Mouse (Mus musculus): Measurements from ENCODE around the gene Ganab.
A peak's percentile ranks its signal among the peaks of the same experiment; 100 is the strongest.
"Not testable (repeated sequence)": the region's sequence is repeated elsewhere in the genome, so short reads cannot be mapped to it uniquely, and the experiment has no call there.

The Ganab gene

DNA sequence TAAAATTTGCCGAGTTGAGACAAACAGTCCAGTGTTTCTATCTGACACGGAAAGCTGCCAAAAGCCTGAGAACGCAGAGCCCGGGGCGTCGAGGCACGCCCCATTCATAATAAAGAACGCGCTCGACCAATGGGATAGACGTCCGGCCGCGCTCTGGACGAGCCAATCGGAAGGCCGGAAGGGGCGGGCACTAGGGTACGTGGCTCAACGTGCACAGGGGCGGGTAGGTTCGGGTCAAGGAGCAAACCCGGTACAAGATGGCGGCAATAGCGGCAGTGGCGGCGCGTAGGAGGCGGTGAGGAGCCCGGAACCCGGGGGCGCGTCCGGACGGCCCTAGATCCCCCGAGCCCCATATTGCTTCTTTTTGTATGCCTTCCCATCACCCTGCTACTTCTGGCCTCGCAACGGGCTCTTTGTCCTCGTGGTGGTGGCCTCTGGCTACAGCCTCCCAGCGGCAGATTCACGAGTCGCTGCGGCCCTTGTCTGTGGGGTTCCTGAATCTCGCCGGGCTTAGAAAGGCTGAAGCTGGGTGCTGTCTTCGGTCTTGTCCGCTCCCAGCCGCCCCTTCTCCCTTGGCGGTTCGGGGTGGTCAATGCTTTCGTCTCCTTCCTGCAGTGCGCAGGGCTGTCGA lies at the start of gene Ganab:
TSS of gene Ganab (plus strand) at position 207 of the 631 bp plus-strand sequence.
- DNase-seq (ENCODE audit: low spot score in 2 of 2): peak; percentile 90 to 92

DNA sequence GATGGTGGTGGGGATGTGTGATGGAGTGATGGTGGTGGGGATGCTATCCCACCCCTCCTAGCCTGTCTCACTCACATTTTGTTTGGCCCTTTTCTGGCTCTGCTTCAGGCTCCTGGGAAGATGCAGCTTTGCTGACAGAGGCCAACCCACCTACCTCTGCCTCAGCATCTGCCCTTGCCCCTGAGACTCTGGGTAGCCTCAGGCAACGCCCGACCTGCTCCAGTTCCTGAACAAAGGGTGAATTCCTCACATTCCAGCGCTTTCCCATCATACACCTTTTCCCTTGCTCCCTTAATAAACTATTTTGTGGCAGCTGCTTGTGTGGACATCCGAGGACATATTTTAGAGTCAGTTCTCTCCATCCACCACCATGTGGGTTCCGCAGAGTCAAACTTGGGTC lies 49.5 kb upstream of the Ganab start:
- DNase-seq (ENCODE audit: low spot score in 2 of 2): no peak

DNA sequence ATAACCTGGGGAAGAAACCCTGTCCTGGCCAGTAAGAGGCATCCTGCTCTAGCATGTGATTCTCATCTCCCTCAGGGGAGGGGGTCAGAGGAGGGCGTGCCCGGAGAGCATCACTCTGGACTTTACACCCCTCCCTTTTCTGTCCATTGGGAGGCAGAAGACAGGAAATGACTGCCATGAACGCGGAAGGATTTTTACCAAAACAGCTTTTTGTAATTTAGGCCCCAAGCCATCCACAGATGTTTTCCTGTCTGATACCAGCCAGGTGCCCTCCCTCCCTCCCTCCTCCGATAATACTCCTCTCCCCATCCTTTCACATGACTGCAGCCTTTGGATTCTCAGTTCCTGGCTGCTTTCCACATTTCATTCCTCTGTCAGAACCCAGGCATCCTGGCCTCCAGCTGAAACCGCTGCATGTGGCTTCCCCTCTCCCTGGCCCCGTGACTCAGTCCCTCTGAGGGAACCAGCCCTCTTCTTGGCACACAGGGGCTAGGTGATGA lies 47.4 kb upstream of the Ganab start, which contains the start of gene Lrrn4cl:
TSS of gene Lrrn4cl (plus strand) at position 367 of the 500 bp plus-strand sequence.
- no peak for DNase-seq (ENCODE audit: low spot score in 2 of 2)

DNA sequence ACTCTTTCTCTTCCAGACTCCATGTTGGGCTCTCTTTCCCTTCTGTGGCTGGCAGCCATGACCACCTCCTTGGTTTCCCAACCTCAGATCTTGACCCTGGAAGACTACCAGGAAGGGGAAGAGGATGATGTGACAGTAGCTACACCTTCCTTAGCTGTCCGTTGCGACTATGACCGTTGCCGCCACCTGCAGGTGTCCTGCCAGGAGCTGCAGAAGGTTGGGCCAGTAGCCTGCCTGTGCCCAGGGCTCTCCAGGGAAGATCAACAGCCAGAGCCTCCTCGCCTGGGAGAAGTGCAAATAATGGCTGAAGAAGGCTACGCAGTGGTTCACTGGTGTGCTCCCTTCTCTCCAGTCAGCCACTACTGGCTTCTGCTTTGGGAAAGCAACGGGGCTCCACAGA lies 46.2 kb upstream of the Ganab start:
- no peak for DNase-seq (ENCODE audit: low spot score in 2 of 2)

DNA sequence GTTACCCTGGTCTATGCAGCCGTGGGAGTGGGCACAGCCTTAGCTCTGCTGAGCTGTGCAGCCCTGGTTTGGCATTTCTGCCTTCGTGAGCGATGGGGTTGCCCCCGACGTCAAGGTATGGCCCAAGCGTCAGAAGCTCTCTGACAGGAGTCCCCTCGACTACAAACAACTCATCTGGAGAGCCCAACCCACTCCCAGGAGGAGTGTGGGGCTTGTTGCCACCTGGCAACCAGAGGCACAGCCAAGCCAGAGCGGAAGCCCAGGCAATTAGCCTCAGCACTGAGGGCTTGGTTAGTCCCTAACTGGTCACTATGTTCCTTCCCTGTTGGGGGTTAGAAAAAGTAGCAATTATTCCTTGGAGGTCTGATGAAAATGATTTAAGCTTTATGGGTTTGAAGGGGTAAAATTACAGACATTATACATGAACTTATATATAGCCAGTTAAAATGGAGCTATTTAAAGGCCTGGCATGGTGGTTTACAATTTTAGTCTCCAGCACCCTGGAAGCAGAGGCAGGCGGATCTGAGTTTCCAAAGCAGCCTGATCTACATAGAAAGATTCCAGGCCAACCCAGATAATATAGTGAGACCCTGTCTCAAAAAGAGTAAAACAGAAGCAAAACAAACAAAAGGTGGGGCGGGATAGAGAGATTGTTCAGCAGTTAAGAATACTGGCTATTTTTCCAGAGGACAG lies 45.5 kb upstream of the Ganab start:
- DNase-seq (ENCODE audit: low spot score in 2 of 2): no peak

DNA sequence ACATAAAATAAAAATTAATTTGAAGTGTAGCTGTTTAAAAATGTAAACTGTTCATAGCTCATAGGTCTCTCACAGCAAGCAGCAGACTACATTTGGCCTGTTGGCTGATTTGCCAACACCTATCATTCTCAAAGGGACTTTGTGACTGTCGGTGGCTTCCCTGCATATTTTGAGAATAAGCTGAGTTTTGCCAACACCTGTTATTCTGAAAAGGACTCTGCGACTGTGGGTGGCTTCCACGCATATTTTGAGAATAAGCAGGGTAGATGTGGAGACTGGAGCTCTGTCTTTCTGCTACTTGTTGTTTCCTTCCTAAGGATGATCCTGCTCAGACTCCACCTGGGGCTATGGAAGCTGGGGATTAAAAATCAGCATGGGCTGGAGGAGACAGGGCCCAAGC lies 44.8 kb upstream of the Ganab start:
- DNase-seq (ENCODE audit: low spot score in 2 of 2): no peak

DNA sequence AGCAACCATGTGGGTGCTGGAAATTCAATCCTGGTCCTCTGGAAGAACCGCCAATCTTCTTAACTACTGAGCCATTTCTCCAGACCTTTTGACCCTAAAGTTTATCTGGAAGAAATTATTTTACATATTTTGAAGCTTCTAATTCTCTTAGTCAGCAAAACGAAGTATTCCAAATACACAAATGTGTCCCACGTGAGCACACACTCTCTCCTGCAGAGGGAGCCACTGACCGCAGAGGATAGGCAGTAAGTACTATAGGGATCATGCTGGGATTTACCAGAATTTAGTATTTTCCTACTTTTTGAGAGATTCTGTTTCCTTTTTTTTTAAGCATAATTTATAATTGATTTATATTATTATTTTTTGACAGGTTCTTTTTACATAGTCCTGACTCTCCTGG lies 40.2 kb upstream of the Ganab start:
- peak in 1 of 2 experiments; percentile 55 for DNase-seq (ENCODE audit: low spot score in 2 of 2)

DNA sequence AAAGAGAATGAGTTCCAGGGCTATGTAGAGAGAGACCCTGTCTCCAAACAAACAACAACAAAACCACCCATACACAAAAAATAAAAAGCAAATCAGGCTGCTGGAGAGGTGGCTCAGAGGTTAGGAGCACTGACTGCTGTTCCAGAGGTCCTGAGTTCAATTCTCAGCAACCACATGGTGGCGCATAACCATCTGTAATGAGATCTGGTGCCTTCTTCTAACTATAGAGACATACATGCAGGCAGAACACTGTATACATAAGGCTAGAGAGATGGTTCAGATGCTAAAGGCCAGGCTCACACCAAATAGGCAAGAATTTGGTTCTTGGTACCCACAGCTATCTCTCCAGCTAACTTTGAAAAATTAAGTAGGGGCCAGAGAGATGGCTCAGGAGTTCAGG lies 38.9 kb upstream of the Ganab start:
- peak; percentile 42 to 51 for DNase-seq (ENCODE audit: low spot score in 2 of 2)

DNA sequence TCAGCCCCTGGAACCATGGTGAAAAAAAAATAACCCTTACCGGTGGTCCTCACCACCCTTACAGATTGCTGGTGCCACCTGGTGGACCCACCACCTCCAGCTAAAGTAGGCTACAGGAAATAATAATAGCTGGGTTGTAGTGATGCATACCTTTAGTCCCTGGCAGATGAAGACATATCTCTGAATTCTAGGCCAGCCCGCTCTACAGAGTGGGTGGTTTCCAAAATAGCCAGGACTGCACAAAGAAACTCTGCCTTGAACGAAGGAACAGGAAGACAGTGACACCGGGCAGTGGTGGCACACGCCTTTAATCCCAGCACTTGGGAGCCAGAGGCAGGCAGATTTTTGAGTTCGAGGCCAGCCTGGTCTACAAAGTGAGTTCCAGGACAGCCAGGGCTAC lies 33.6 kb upstream of the Ganab start:
- no peak for DNase-seq (ENCODE audit: low spot score in 2 of 2)

DNA sequence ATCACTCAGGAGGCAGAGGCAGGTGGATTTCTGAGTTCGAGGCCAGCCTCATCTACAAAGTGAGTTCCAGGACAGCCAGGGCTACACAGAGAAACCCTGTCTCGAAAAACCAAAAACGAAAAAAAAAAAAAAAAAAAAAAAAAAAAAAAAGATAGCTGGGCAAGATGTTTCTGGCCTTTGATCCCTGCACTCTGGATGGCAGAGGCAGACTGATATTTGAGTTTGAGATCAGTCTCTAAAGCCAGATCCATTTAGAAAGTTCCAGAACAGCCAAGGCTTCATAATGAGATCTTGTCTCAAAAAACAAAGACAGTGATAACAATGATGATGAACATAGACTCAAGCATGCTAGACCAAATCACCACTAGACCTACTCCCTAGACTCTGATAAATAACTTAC lies 27.5 kb upstream of the Ganab start:
- DNase-seq (ENCODE audit: low spot score in 2 of 2): not testable (repeated sequence)

DNA sequence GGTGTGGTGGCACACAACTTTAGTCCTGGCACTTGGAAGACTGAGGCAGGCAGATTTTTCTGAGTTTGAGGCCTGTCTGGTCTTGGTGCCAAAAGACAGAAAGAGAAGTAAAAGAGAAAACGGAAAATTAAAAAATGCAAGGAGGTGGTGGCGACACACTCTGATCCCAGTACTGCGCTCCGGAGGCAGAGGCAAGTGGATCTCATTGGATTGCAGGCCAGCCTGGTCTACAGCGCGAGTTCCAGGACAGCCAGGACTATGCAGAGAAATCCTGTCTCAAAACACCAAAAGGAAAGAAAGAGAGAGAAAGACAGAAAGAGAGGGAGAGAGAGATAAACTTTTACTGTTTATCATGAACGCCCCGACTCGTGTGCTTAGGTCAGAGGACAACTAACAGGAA lies 27.0 kb upstream of the Ganab start:
- DNase-seq (ENCODE audit: low spot score in 2 of 2): no peak

DNA sequence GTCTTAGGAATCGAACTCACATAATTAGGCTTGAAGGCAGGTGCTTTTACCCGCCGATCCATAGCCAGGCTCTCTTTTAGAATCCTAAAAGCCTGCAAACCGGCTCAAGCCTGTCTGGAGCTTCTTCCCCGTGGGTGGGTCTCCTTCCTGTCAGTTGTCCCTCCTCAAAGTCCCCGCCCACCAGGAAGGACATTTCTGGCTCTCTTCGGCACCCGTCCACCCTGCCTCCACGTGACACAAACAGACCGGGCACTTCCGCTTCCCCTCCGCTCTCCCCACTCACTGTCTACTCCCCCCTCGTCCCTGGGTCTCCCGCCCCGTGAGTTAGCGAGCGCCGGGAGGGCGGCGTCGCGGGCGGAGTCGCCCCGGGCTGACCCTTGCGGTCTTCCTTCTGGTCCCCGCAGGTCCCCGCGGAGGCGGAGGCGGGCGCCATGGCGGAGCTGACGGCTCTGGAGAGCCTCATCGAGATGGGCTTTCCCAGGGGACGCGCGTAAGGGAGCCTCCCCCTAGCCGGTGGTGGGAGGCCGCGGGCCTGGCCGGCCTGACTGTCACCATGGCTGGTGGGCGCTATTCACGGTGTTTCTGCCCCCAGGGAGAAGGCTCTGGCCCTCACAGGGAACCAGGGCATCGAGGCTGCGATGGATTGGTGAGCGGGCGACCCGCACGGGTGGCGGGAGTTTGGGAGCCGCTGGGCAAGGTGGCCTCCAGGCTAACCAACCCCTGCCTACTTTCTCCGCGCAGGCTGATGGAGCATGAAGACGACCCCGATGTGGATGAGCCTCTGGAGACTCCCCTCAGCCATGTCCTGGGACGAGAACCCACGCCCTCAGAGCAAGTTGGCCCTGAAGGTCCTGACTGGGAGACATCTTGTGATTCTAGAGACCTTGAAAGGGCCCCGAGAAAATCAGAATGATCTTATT lies 26.3 kb upstream of the Ganab start, which contains the start of gene Ubxn1:
TSS of gene Ubxn1 (plus strand) at position 230 of the 920 bp plus-strand sequence.
- DNase-seq (ENCODE audit: low spot score in 2 of 2): peak; percentile 93 to 95

DNA sequence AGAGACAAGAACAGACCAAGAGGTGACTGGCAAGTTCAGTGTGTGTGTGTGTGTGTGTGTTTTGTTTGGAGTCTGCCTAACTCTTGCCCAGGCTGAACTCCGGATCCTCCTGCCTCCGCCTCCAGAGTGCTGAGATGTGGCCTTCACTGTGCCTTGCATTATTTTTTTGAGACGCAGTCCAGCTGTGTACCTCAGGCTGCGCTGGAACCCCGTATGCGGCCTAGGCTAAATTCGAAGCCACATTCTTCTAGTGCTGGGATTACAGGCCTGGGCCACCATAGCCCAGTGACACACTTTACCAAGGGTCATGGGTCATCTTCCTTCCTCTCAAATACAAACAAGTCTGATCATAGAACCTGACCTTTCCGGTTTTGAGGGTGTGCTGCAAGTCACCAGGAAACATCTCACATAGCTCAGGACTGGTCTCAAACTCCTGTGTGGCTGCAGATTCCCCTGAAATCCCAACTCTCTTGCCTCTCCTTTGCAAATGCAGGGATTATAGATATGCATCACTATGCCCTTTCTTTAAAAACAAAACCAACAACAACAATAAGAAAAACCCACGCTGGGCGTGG lies 25.5 kb upstream of the Ganab start:
- no peak for DNase-seq (ENCODE audit: low spot score in 2 of 2)

DNA sequence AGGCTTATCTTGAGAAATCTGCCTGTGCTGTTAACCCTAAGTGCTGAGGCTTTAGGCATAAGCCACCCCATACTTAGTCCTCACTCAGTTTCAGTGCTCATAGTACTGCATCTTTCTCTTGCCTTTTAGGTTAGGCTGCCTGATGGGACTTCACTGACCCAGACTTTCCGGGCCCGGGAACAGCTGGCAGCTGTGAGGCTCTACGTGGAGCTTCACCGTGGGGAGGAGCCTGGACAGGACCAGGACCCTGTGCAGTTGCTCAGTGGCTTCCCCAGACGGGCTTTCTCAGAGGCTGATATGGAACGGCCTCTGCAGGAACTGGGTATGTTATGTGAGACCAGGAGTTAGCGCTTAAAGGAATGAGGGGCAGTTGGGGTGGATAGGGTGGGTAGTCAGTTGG lies 22.8 kb upstream of the Ganab start:
- no peak for DNase-seq (ENCODE audit: low spot score in 2 of 2)

DNA sequence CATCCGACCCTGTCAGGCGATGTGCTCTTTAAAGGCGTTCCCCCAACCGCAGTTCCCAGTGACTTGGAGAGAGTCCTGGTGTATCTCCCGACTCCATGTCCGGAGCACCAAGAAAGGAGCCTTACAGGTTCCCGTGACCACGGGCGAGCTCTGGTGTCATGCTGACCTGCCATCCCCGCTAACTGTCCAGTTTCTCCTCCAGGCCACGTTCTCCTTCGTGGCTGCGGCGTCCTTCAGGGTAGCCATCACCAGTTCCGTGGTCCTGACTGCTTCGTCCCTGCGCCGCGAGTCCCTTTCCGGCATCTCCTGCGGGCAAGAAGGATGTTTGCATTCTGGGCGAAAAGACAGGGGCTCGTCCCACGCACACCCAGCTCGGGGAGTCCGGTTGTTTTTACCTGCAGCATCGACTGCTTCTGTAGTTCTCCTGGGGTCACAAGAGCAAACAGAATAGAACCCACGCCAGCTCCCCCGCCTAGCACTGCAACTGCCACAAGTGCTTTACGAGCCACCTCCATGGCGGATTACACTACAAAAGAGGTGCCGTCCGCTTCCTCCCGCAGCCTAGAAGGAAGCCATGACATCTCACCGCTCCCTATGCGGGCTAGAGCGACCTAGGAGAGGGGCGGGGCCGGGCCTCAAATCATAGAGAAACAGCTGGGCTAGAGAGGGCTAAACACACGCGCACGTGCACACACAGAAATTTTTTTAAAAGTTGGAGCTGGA lies 17.4 kb upstream of the Ganab start, which contains the start of gene Uqcc3:
TSS of gene Uqcc3 (minus strand) at position 613 of the 723 bp plus-strand sequence.
- peak; percentile 88 for DNase-seq (ENCODE audit: low spot score in 2 of 2)

DNA sequence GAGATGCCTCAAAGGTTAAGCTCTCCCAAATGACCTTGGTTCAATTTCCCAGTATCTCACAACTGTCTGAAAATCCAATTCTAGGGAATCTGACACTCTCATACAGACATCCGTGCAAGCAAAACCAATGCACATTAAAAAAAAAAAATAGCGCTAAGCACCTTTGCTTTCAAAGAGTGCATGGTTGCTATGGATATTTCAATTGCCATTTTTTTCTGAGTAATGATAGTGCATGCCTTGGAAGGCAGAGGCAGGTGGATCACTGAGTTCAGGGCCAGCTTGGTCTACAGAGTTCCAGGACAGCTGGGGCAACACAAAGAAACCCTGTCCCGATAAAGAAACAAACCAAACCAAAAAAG lies 16.9 kb upstream of the Ganab start:
- DNase-seq (ENCODE audit: low spot score in 2 of 2): no peak

DNA sequence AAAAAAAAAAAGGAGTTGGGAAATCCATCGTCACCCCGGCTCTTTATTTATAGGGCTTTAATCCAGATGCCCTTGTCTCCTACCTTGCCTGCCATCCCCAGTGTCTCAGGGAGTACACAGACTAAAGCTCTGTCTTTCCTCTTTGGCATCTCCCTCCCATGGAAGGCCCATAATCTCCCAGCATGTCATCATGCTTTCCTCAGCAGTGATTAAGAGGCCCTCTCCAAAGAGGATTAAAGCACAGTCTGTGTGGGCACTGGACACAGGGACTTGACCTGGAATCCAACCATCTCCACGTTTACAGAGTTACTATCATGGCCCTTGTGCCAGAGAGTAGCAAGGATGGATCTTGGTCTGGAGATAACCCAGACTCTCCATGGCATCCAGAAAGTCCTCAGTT lies 14.3 kb upstream of the Ganab start, which contains the start of the genes Lbhd1 and Gm49403:
TSS of gene Lbhd1 (plus strand) at position 117 of the 400 bp plus-strand sequence.
TSS of gene Gm49403 (plus strand) at position 315 of the 400 bp plus-strand sequence.
- no peak for DNase-seq (ENCODE audit: low spot score in 2 of 2)

DNA sequence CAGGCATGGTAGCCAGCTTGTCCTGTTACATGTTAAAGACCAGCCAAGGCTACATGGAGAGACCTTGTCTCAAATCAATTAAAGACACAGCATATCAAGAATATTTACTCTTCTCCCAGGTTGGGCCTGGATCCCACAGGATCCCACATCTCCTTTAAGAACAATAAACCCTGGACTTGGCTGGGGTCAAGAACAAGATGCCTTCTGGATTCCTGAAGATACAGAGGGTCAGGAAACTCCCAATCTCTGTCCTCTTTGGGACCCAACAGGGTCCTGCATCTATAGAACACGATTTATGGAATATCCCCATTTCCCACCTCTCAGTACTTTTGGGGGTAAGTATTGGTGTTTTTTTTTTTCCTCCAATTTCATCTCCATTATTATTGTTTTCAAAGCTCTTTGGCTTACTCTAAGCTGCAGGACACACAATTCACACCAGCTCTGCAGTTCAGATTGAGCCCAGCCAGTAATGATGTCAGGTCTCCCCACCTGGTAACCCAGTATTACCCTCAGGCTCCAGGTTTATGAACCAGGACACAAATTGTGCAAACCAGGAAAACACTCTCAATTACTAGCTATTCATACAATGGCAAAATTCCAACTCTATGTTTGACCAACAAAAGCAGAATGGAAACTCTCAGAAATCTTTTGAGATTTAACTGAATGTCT lies 10.8 kb upstream of the Ganab start:
- DNase-seq (ENCODE audit: low spot score in 2 of 2): no peak

DNA sequence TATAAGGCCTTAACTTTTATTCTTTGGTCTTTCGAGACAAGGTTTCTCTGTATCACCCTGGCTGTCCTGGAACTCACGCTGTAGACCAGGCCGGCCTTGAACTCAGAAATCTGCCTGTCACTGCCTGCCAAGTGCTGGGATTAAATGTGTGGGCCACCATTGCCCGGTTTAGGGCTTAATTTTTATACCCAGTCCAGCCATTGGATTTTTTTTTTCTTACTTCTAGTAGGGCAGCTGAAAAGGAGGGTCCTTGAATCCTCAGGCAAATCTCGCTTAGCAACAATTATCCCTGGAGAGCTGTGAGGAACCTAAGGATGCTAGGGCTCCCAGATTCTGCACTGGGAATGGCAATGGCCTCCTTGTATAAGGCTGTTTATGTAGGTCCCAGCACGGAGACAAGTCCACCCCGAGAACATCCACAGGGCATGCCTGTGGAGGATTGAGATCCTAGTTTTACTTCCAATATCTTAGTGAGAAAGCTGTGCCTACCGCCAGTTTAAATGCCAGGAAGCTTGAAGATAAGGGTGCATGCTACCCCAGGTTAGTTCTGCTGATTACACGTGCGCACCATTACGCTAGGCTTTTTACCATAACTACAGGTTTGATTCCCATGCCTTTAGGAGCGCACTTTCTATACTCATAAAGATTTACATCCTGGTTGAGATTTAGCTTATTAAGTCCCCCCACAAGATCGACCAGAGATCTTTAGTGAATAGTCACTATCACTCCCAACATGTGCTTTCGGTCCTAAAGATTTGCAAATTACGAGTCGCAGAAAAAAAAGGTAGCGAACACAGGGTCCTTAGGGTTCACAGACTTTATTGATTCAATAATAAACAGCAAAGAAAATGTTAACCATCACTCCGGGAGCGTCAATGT lies 10.0 kb upstream of the Ganab start:
- DNase-seq (ENCODE audit: low spot score in 2 of 2): no peak
